Mouse (Mus musculus) midbrain, embryonic 12.5 days (tissue): ENCODE results near the gene Cytip. TPM values are rescaled to one million over a fixed set of nuclear protein-coding genes. Genes with fewer than 3 reads are reported as not detected.

Source experiments
- ATAC-seq: fragments of 200-750 bp; cut with Nextera tagmentation; 2 replicates; pipeline ENCODE4 v1.8.0; 2017; ENCODE audit warnings: low read depth, moderate TSS enrichment, moderate library complexity; ENCODE audit not compliant: low FRiP score
- H3K27ac ChIP-seq: fragments of 300-500 bp; sonication (generic); replicated peaks from 2 replicates; pipeline ENCODE4 v1.5.1; 2016; ENCODE audit warnings: mild to moderate bottlenecking
- H3K27me3 ChIP-seq: fragments of 300-500 bp; sonication (generic); 2 replicates; pipeline ENCODE4 v1.6.1; 2016; ENCODE audit warnings: mild to moderate bottlenecking
- H3K36me3 ChIP-seq: fragments of 300-500 bp; sonication (generic); 2 replicates; pipeline ENCODE4 v1.6.1; 2016
- H3K4me1 ChIP-seq: fragments of 300-500 bp; sonication (generic); 2 replicates; pipeline ENCODE4 v1.6.1; 2016
- H3K4me2 ChIP-seq: fragments of 300-500 bp; sonication (generic); replicated peaks from 2 replicates; pipeline ENCODE4 v1.6.1; 2016; ENCODE audit warnings: mild to moderate bottlenecking, moderate library complexity
- H3K4me3 ChIP-seq: fragments of 300-500 bp; sonication (generic); 2 replicates; pipeline ENCODE4 v1.5.1; 2016; ENCODE audit warnings: mild to moderate bottlenecking
- H3K9ac ChIP-seq: fragments of 300-500 bp; sonication (generic); replicated peaks from 2 replicates; pipeline ENCODE4 v1.6.1; 2016; ENCODE audit warnings: mild to moderate bottlenecking, moderate library complexity
- H3K9me3 ChIP-seq: fragments of 300-500 bp; sonication (generic); 2 replicates; pipeline ENCODE4 v1.6.1; 2016; ENCODE audit warnings: mild to moderate bottlenecking
- WGBS: fragments of 180-500 bp; shearing (Covaris S2); methylation state at CpG from one replicate; pipeline ENCODE4 v1.1.7; 2016; 5-methylcytosine and 5-hydroxymethylcytosine counted together
- polyA plus RNA-seq: library from polyadenylated mRNA; unstranded; fragments of >200 nt; fragmentation: Nextera tagmentation; extraction: Ambion mirVana; gene quantifications from 2 replicates; pipeline ENCODE4 v1.2.1, GENCODE M21; 2016

Gene Cytip
- polyA plus RNA-seq, 1 experiment from 2014 or later, result 0.19 TPM

- Histone ChIP-seq H3K4me2 (no peak overlapping the region), H3K9me3 (no peaks in the 10 kb centered on the region), H3K9ac (no peak overlapping the region), H3K27ac (no peak overlapping the region), H3K36me3 (no peaks in the 10 kb centered on the region), H3K4me1 (no peaks in the 10 kb centered on the region), H3K27me3 (no peaks in the 10 kb centered on the region), H3K4me3 (no peak overlapping the region)
- ATAC-seq, result no peak
- 92% methylated on average over 13 of the region's 13 CpGs for WGBS
Measured at GRCm38 (mm10) chr2:58159880-58160279, 35.5 kb downstream of the Cytip start.

GRCm38 (mm10) chr2:58159121-58159520 lies 36.2 kb downstream of the Cytip start:
- no peaks in the 10 kb centered on the region for H3K9me3 ChIP-seq
- 92% methylated on average over 6 of the region's 6 CpGs for WGBS

GRCm38 (mm10) chr2:58158539-58158938 lies 36.8 kb downstream of the Cytip start:
- Histone ChIP-seq H3K9me3 (no peaks in the 10 kb centered on the region), H3K27me3 (no peaks in the 10 kb centered on the region), H3K4me2 (no peak overlapping the region), H3K36me3 (no peaks in the 10 kb centered on the region), H3K4me3 (no peak overlapping the region), H3K9ac (no peak overlapping the region), H3K27ac (no peak overlapping the region), H3K4me1 (no peaks in the 10 kb centered on the region)
- 87% methylated on average over 5 of the region's 5 CpGs for WGBS
- no peak for ATAC-seq

More at GRCm38 (mm10) chr2:58159121-58159520, 36.2 kb downstream of the Cytip start:
- no peak overlapping the region for H3K27ac ChIP-seq
- no peak overlapping the region for H3K4me2 ChIP-seq
- no peak overlapping the region for H3K4me3 ChIP-seq
- no peaks in the 10 kb centered on the region for H3K36me3 ChIP-seq
- no peak overlapping the region for H3K9ac ChIP-seq
- H3K4me1 ChIP-seq, result no peaks in the 10 kb centered on the region
- ATAC-seq, result no peak
- no peaks in the 10 kb centered on the region for H3K27me3 ChIP-seq

- H3K9ac ChIP-seq, result no peak overlapping the region
- no peak for ATAC-seq
- H3K4me3 ChIP-seq, result no peak overlapping the region
- no peak overlapping the region for H3K27ac ChIP-seq
- H3K27me3 ChIP-seq, result no peaks in the 10 kb centered on the region
- H3K4me2 ChIP-seq, result no peak overlapping the region
- H3K9me3 ChIP-seq, result no peaks in the 10 kb centered on the region
- H3K4me1 ChIP-seq, result no peaks in the 10 kb centered on the region
- H3K36me3 ChIP-seq, result no peaks in the 10 kb centered on the region
- 71% methylated on average over 2 of the region's 2 CpGs for WGBS
Measured at GRCm38 (mm10) chr2:58158107-58158506, 37.2 kb downstream of the Cytip start.

GRCm38 (mm10) chr2:58157466-58157865 lies 37.9 kb downstream of the Cytip start:
- Histone ChIP-seq H3K4me3 (no peak overlapping the region), H3K9ac (no peak overlapping the region), H3K9me3 (no peaks in the 10 kb centered on the region), H3K4me2 (no peak overlapping the region), H3K27me3 (no peaks in the 10 kb centered on the region), H3K27ac (no peak overlapping the region), H3K4me1 (no peaks in the 10 kb centered on the region), H3K36me3 (no peaks in the 10 kb centered on the region)
- no peak for ATAC-seq
- WGBS, result 93% methylated on average over 5 of the region's 5 CpGs

GRCm38 (mm10) chr2:58156495-58157392 lies 38.6 kb downstream of the Cytip start:
- H3K27me3 ChIP-seq, result no peaks in the 10 kb centered on the region
- H3K4me1 ChIP-seq, result no peaks in the 10 kb centered on the region
- no peak overlapping the region for H3K4me3 ChIP-seq
- no peak overlapping the region for H3K27ac ChIP-seq
- no peak for ATAC-seq
- no peaks in the 10 kb centered on the region for H3K36me3 ChIP-seq
- no peaks in the 10 kb centered on the region for H3K9me3 ChIP-seq
- H3K4me2 ChIP-seq, result no peak overlapping the region
- 83% methylated on average over 5 of the region's 5 CpGs for WGBS
- no peak overlapping the region for H3K9ac ChIP-seq

- H3K4me1 ChIP-seq, result no peaks in the 10 kb centered on the region
- H3K9ac ChIP-seq, result no peak overlapping the region
- no peak for ATAC-seq
- H3K4me3 ChIP-seq, result no peak overlapping the region
- WGBS, result 95% methylated on average over 5 of the region's 5 CpGs
- H3K4me2 ChIP-seq, result no peak overlapping the region
- H3K27me3 ChIP-seq, result no peaks in the 10 kb centered on the region
- no peaks in the 10 kb centered on the region for H3K9me3 ChIP-seq
- H3K27ac ChIP-seq, result no peak overlapping the region
- no peaks in the 10 kb centered on the region for H3K36me3 ChIP-seq
Measured at GRCm38 (mm10) chr2:58156108-58156415, 39.3 kb downstream of the Cytip start.

GRCm38 (mm10) chr2:58155271-58156107 lies 39.8 kb downstream of the Cytip start:
- 84% methylated on average over 7 of the region's 7 CpGs for WGBS
- no peak for ATAC-seq

GRCm38 (mm10) chr2:58154555-58154954 lies 40.8 kb downstream of the Cytip start:
- H3K9ac ChIP-seq, result no peak overlapping the region
- no peaks in the 10 kb centered on the region for H3K36me3 ChIP-seq
- no peak overlapping the region for H3K27ac ChIP-seq
- H3K9me3 ChIP-seq, result no peaks in the 10 kb centered on the region
- 78% methylated on average over 1 of the region's 1 CpGs for WGBS
- no peaks in the 10 kb centered on the region for H3K4me1 ChIP-seq
- no peaks in the 10 kb centered on the region for H3K27me3 ChIP-seq
- no peak overlapping the region for H3K4me3 ChIP-seq
- ATAC-seq, result no peak
- no peak overlapping the region for H3K4me2 ChIP-seq

More at GRCm38 (mm10) chr2:58155271-58156107, 39.8 kb downstream of the Cytip start:
- Histone ChIP-seq H3K27ac (no peak overlapping the region), H3K4me1 (no peaks in the 10 kb centered on the region), H3K9ac (no peak overlapping the region), H3K4me2 (no peak overlapping the region), H3K4me3 (no peak overlapping the region), H3K27me3 (no peaks in the 10 kb centered on the region), H3K9me3 (no peaks in the 10 kb centered on the region), H3K36me3 (no peaks in the 10 kb centered on the region)

GRCm38 (mm10) chr2:58153742-58154141 lies 41.6 kb downstream of the Cytip start:
- Histone ChIP-seq H3K4me3 (no peak overlapping the region), H3K4me1 (no peaks in the 10 kb centered on the region), H3K27ac (no peak overlapping the region), H3K36me3 (no peaks in the 10 kb centered on the region), H3K9me3 (no peaks in the 10 kb centered on the region), H3K9ac (no peak overlapping the region), H3K4me2 (no peak overlapping the region), H3K27me3 (no peaks in the 10 kb centered on the region)
- ATAC-seq, result no peak
- WGBS, result 92% methylated on average over 7 of the region's 7 CpGs

- H3K4me1 ChIP-seq, result no peaks in the 10 kb centered on the region
- no peaks in the 10 kb centered on the region for H3K9me3 ChIP-seq
- no peaks in the 10 kb centered on the region for H3K27me3 ChIP-seq
- H3K9ac ChIP-seq, result no peak overlapping the region
- 88% methylated on average over 7 of the region's 7 CpGs for WGBS
- H3K27ac ChIP-seq, result no peak overlapping the region
- H3K36me3 ChIP-seq, result no peaks in the 10 kb centered on the region
- H3K4me3 ChIP-seq, result no peak overlapping the region
- no peak for ATAC-seq
- no peak overlapping the region for H3K4me2 ChIP-seq
Measured at GRCm38 (mm10) chr2:58149983-58150405, 45.3 kb downstream of the Cytip start.

- no peak overlapping the region for H3K27ac ChIP-seq
- H3K27me3 ChIP-seq, result no peaks in the 10 kb centered on the region
- 93% methylated on average over 5 of the region's 5 CpGs for WGBS
- H3K4me1 ChIP-seq, result no peaks in the 10 kb centered on the region
- H3K9ac ChIP-seq, result no peak overlapping the region
- H3K4me3 ChIP-seq, result no peak overlapping the region
- H3K4me2 ChIP-seq, result no peak overlapping the region
- no peak for ATAC-seq
- H3K36me3 ChIP-seq, result no peaks in the 10 kb centered on the region
- H3K9me3 ChIP-seq, result peaks cover 4% of the 10 kb centered on the region; the same call in 1 of the 2 replicates
Measured at GRCm38 (mm10) chr2:58146572-58146971, 48.8 kb downstream of the Cytip start.
